Mouse (Mus musculus) thymus, adult 2 months (tissue): ENCODE measurements around the gene Ppp1r21.

Source experiments
- CTCF ChIP-seq: fragments of 200-500 bp; IDR thresholded peaks from 2 replicates; pipeline ENCODE4 v1.5.1; 2012; ENCODE audit warnings: mild to moderate bottlenecking, control low read depth, low read length, moderate library complexity, borderline replicate concordance; ENCODE audit not compliant: control insufficient read depth, poor library complexity, insufficient read depth; ENCODE audit errors: extremely low read depth
- POLR2A ChIP-seq: fragments of 200-500 bp; IDR thresholded peaks from 2 replicates; pipeline ENCODE4 v1.6.1; 2012; ENCODE audit warnings: mild to moderate bottlenecking, low read length, control low read depth, moderate library complexity; ENCODE audit not compliant: control insufficient read depth, poor library complexity, insufficient read depth; ENCODE audit errors: extremely low read depth

- TF ChIP-seq CTCF (no peak), POLR2A (no peak)
These were observed 48.9 kb upstream of the Ppp1r21 start for GRCm38 (mm10) chr17:88481062-88481461.
